Mouse (Mus musculus): ENCODE data around the gene Olfr317. TPM values are rescaled to one million over a fixed set of nuclear protein-coding genes. Genes with fewer than 3 reads are reported as not detected.
"Not testable (repeated sequence)": the region's sequence is repeated elsewhere in the genome, so short reads cannot be mapped to it uniquely, and the experiment has no call there.

Gene Olfr317
- total and polyA plus RNA-seq, 3 experiments = not detected

GRCm38 (mm10) chr11:58733372-58733771, 5.6 kb downstream of the Olfr317 start:
- Histone ChIP-seq H3K4me3 (ENCODE audit: control insufficient read depth in 1 of 2, insufficient read depth in 1 of 2, low read depth in 2 of 2, low read length in 2 of 2) (no peak overlapping the region), H3K9ac (ENCODE audit: control insufficient read depth, low read depth, low read length, poor library complexity, severe bottlenecking) (no peak overlapping the region), H3K9me3 (replicated peaks; ENCODE audit: insufficient read depth, low read length) (no peaks in the 10 kb centered on the region), H3K27me3 (ENCODE audit: control insufficient read depth in 1 of 2, insufficient read depth in 2 of 2, low read length in 2 of 2) (peaks cover 19 to 22% of the 10 kb centered on the region in 2 experiments), H3K4me1 (ENCODE audit: control insufficient read depth in 1 of 2, insufficient read depth in 2 of 2, low read length in 2 of 2) (no peaks in the 10 kb centered on the region), H3K36me3 (ENCODE audit: control insufficient read depth in 1 of 2, insufficient read depth in 2 of 2, low read length in 2 of 2) (no peaks in the 10 kb centered on the region), H3K79me2 (ENCODE audit: control insufficient read depth, insufficient read depth, low read length, poor library complexity) (no peaks in the 10 kb centered on the region), H3K27ac (ENCODE audit: control insufficient read depth, low read depth, low read length) (no peak overlapping the region)
- TF ChIP-seq MAZ (IDR thresholded peaks at IDR 0.05; ENCODE audit: low read depth, low read length) (no peak), SIN3A (IDR thresholded peaks at IDR 0.05; ENCODE audit: low read length) (no peak), CTCF (IDR thresholded peaks at IDR 0.05 in 2 of 3, conservative IDR thresholded peaks at IDR 0.05 in 1 of 3; ENCODE audit: control insufficient read depth in 1 of 3, insufficient read depth in 1 of 3, low read depth in 2 of 3, low read length in 3 of 3, poor library complexity in 1 of 3, severe bottlenecking in 1 of 3) (no peak), MYB (IDR thresholded peaks at IDR 0.05; ENCODE audit: low read depth, low read length) (no peak), E2F4 (IDR thresholded peaks at IDR 0.05; ENCODE audit: borderline replicate concordance, low read depth, low read length) (no peak), GATA1 (IDR thresholded peaks at IDR 0.05; ENCODE audit: low read depth, low read length) (no peak), MAFK (IDR thresholded peaks at IDR 0.05; ENCODE audit: borderline replicate concordance, low read depth, low read length) (no peak)
- DNase-seq (ENCODE audit: low read depth, low spot score) = no peak

GRCm38 (mm10) chr11:58727896-58728650, 10.9 kb downstream of the Olfr317 start:
- not testable (repeated sequence) for DNase-seq (ENCODE audit: low read depth, low spot score); H3K79me2 ChIP-seq (ENCODE audit: control insufficient read depth, insufficient read depth, low read length, poor library complexity); H3K9me3 ChIP-seq (replicated peaks; ENCODE audit: insufficient read depth, low read length); H3K4me3 ChIP-seq (ENCODE audit: control insufficient read depth in 1 of 2, insufficient read depth in 1 of 2, low read depth in 2 of 2, low read length in 2 of 2); H3K36me3 ChIP-seq (ENCODE audit: control insufficient read depth in 1 of 2, insufficient read depth in 2 of 2, low read length in 2 of 2); H3K9ac ChIP-seq (ENCODE audit: control insufficient read depth, low read depth, low read length, poor library complexity, severe bottlenecking); H3K27ac ChIP-seq (ENCODE audit: control insufficient read depth, low read depth, low read length); H3K4me1 ChIP-seq (ENCODE audit: control insufficient read depth in 1 of 2, insufficient read depth in 2 of 2, low read length in 2 of 2)
- H3K27me3 ChIP-seq (ENCODE audit: control insufficient read depth in 1 of 2, insufficient read depth in 2 of 2, low read length in 2 of 2) = peaks cover 6 to 19% of the 10 kb centered on the region in 2 experiments

- Histone ChIP-seq H3K36me3 (ENCODE audit: control insufficient read depth in 1 of 2, insufficient read depth in 2 of 2, low read length in 2 of 2) (no peaks in the 10 kb centered on the region), H3K9me3 (replicated peaks; ENCODE audit: insufficient read depth, low read length) (no peaks in the 10 kb centered on the region), H3K27me3 (ENCODE audit: control insufficient read depth in 1 of 2, insufficient read depth in 2 of 2, low read length in 2 of 2) (peaks cover 5 to 20% of the 10 kb centered on the region in 2 experiments), H3K4me3 (ENCODE audit: control insufficient read depth in 1 of 2, insufficient read depth in 1 of 2, low read depth in 2 of 2, low read length in 2 of 2) (no peak within 1 kb of the TSS), H3K9ac (ENCODE audit: control insufficient read depth, low read depth, low read length, poor library complexity, severe bottlenecking) (no peak within 1 kb of the TSS), H3K27ac (ENCODE audit: control insufficient read depth, low read depth, low read length) (no peak within 1 kb of the TSS), H3K4me1 (ENCODE audit: control insufficient read depth in 1 of 2, insufficient read depth in 2 of 2, low read length in 2 of 2) (no peaks in the 10 kb centered on the region), H3K79me2 (ENCODE audit: control insufficient read depth, insufficient read depth, low read length, poor library complexity) (no peaks in the 10 kb centered on the region)
- DNase-seq (ENCODE audit: low read depth, low spot score) = no peak
- TF ChIP-seq TBP (IDR thresholded peaks at IDR 0.05; ENCODE audit: low read depth, low read length) = no peak
Measured at GRCm38 (mm10) chr11:58723914-58724313, 15.1 kb downstream of the Olfr317 start, which contains the start of gene Olfr318. Gene Olfr318 (minus strand): TSS chr11:58724014.

- no peak overlapping the region for H3K4me3 ChIP-seq (ENCODE audit: control insufficient read depth in 1 of 2, insufficient read depth in 1 of 2, low read depth in 2 of 2, low read length in 2 of 2)
- DNase-seq (ENCODE audit: low read depth, low spot score) = no peak
- no peak for TF ChIP-seq HCFC1 (IDR thresholded peaks at IDR 0.05; ENCODE audit: low read depth, low read length)
- no peak for TF ChIP-seq NRF1 (IDR thresholded peaks at IDR 0.05; ENCODE audit: insufficient read depth, low read depth, low read length, poor library complexity, severe bottlenecking)
- no peak for TF ChIP-seq JUND (IDR thresholded peaks at IDR 0.05; ENCODE audit: low read depth, low read length)
- no peak for TF ChIP-seq BHLHE40 (IDR thresholded peaks at IDR 0.05; ENCODE audit: borderline replicate concordance, low read depth, low read length)
- TF ChIP-seq MAFK (IDR thresholded peaks at IDR 0.05; ENCODE audit: borderline replicate concordance, low read depth, low read length) = no peak
- TF ChIP-seq POLR2AphosphoS5 (IDR thresholded peaks at IDR 0.05; ENCODE audit: borderline replicate concordance, low read depth, low read length) = no peak
- TF ChIP-seq SIN3A (IDR thresholded peaks at IDR 0.05; ENCODE audit: low read length) = no peak
- no peak for TF ChIP-seq RCOR1 (IDR thresholded peaks at IDR 0.05; ENCODE audit: low read depth, low read length)
- TF ChIP-seq TAL1 (IDR thresholded peaks at IDR 0.05; ENCODE audit: low read length) = no peak
- TF ChIP-seq SMC3 (IDR thresholded peaks at IDR 0.05; ENCODE audit: low read depth, low read length) = no peak
- no peak for TF ChIP-seq USF1 (IDR thresholded peaks at IDR 0.05; ENCODE audit: low read depth, low read length)
- no peak for TF ChIP-seq KAT2A (conservative IDR thresholded peaks at IDR 0.05; ENCODE audit: low read depth, low read length)
- TF ChIP-seq MAX (IDR thresholded peaks at IDR 0.05; ENCODE audit: low read length) = no peak
- TF ChIP-seq E2F4 (IDR thresholded peaks at IDR 0.05; ENCODE audit: borderline replicate concordance, low read depth, low read length) = no peak
- TF ChIP-seq RAD21 (IDR thresholded peaks at IDR 0.05; ENCODE audit: low read depth, low read length) = no peak
Measured at GRCm38 (mm10) chr11:58719701-58720100, 19.3 kb downstream of the Olfr317 start.

More at GRCm38 (mm10) chr11:58719701-58720100, 19.3 kb downstream of the Olfr317 start:
- H3K27ac ChIP-seq (ENCODE audit: control insufficient read depth, low read depth, low read length) = no peak overlapping the region
- H3K9ac ChIP-seq (ENCODE audit: control insufficient read depth, low read depth, low read length, poor library complexity, severe bottlenecking) = no peak overlapping the region
- H3K4me1 ChIP-seq (ENCODE audit: control insufficient read depth in 1 of 2, insufficient read depth in 2 of 2, low read length in 2 of 2) = no peaks in the 10 kb centered on the region
- H3K79me2 ChIP-seq (ENCODE audit: control insufficient read depth, insufficient read depth, low read length, poor library complexity) = no peaks in the 10 kb centered on the region
- H3K9me3 ChIP-seq (replicated peaks; ENCODE audit: insufficient read depth, low read length) = no peaks in the 10 kb centered on the region
- H3K27me3 ChIP-seq (ENCODE audit: control insufficient read depth in 1 of 2, insufficient read depth in 2 of 2, low read length in 2 of 2) = peaks cover 4 to 9% of the 10 kb centered on the region in 2 experiments
- H3K36me3 ChIP-seq (ENCODE audit: control insufficient read depth in 1 of 2, insufficient read depth in 2 of 2, low read length in 2 of 2) = no peaks in the 10 kb centered on the region

Measured in MEL (cell line).